Mouse (Mus musculus) lung, embryonic 14.5 days (tissue): ENCODE data around the gene Scel. TPM values are rescaled to one million over a fixed set of nuclear protein-coding genes. Genes with fewer than 3 reads are reported as not detected.

Source experiments
- ATAC-seq: fragments of 200-750 bp; cut with Nextera tagmentation; 2 replicates; pipeline ENCODE4 v1.8.0; 2017; ENCODE audit warnings: mild to moderate bottlenecking, moderate TSS enrichment, moderate library complexity; ENCODE audit not compliant: insufficient read depth
- DNase-seq: peaks from one replicate; pipeline ENCODE4 v3.0.0-alpha.2; 2015
- H3K27ac ChIP-seq: fragments of 300-500 bp; sonication (generic); 2 replicates; pipeline ENCODE4 v1.5.1; 2014; ENCODE audit warnings: low read depth, mild to moderate bottlenecking, moderate library complexity
- H3K27me3 ChIP-seq: fragments of 300-500 bp; sonication (generic); 2 replicates; pipeline ENCODE4 v1.6.1; 2014; ENCODE audit warnings: low read length, control low read depth; ENCODE audit not compliant: insufficient read depth
- H3K36me3 ChIP-seq: fragments of 300-500 bp; sonication (generic); 2 replicates; pipeline ENCODE4 v1.6.1; 2014; ENCODE audit warnings: control low read depth; ENCODE audit not compliant: insufficient read depth
- H3K4me1 ChIP-seq: fragments of 300-500 bp; sonication (generic); 2 replicates; pipeline ENCODE4 v1.6.1; 2014; ENCODE audit warnings: antibody characterized with exemption, control low read depth; ENCODE audit not compliant: insufficient read depth
- H3K4me2 ChIP-seq: fragments of 300-500 bp; sonication (generic); 2 replicates; pipeline ENCODE4 v1.6.1; 2014; ENCODE audit warnings: mild to moderate bottlenecking
- H3K4me3 ChIP-seq: fragments of 300-500 bp; sonication (generic); 2 replicates; pipeline ENCODE4 v1.5.1; 2014; ENCODE audit warnings: low read depth, low read length
- H3K9ac ChIP-seq: fragments of 300-500 bp; sonication (generic); 2 replicates; pipeline ENCODE4 v1.6.1; 2014
- H3K9me3 ChIP-seq: fragments of 300-500 bp; sonication (generic); 2 replicates; pipeline ENCODE4 v1.6.1; 2016; ENCODE audit warnings: low read depth, low read length, control low read depth
- CTCF ChIP-seq: IDR thresholded peaks from 2 replicates; pipeline ENCODE4 v1.5.1; 2016; ENCODE audit warnings: antibody characterized with exemption, low read depth
- WGBS: fragments of 180-500 bp; shearing (Covaris S2); extraction: QIAGEN DNeasy Blood & Tissue Kit; methylation state at CpG from one replicate; pipeline ENCODE4 v1.1.7; 2014; 5-methylcytosine and 5-hydroxymethylcytosine counted together
- polyA plus RNA-seq: library from polyadenylated mRNA; unstranded; fragments of >200 nt; fragmentation: Nextera tagmentation; extraction: Ambion mirVana; gene quantifications from 2 replicates; pipeline ENCODE4 v1.2.1, GENCODE M21; 2014

Gene Scel
- polyA plus RNA-seq, 1 experiment from 2014 or later: 1.9 TPM

- peak; percentile 94 for DNase-seq
- no peaks in the 10 kb centered on the region for H3K4me1 ChIP-seq
- peak; percentile 91 for TF ChIP-seq CTCF
- H3K4me2 ChIP-seq: no peak overlapping the region
- no peak overlapping the region for H3K4me3 ChIP-seq
- no peaks in the 10 kb centered on the region for H3K27me3 ChIP-seq
- WGBS: 14% methylated on average over 8 of the region's 8 CpGs
- no peak overlapping the region for H3K9ac ChIP-seq
- H3K36me3 ChIP-seq: no peaks in the 10 kb centered on the region
- ATAC-seq: peak; percentile 88
- H3K27ac ChIP-seq: no peak overlapping the region
- H3K9me3 ChIP-seq: no peaks in the 10 kb centered on the region
These were observed 37.3 kb downstream of the Scel start for GRCm38 (mm10) chr14:103550480-103550879.

- Histone ChIP-seq H3K4me2 (no peak overlapping the region), H3K9ac (no peak overlapping the region), H3K36me3 (no peaks in the 10 kb centered on the region), H3K27me3 (no peaks in the 10 kb centered on the region), H3K4me3 (no peak overlapping the region), H3K9me3 (no peaks in the 10 kb centered on the region), H3K4me1 (no peaks in the 10 kb centered on the region), H3K27ac (no peak overlapping the region)
- ATAC-seq: no peak
- 76% methylated on average over 10 of the region's 10 CpGs for WGBS
- DNase-seq: no peak
- no peak for TF ChIP-seq CTCF
These were observed 37.8 kb downstream of the Scel start for GRCm38 (mm10) chr14:103550921-103551320.

GRCm38 (mm10) chr14:103551921-103552320 is 38.8 kb downstream of the Scel start:
- ATAC-seq (no peak), DNase-seq (no peak)
- no peak overlapping the region for H3K4me3 ChIP-seq
- no peaks in the 10 kb centered on the region for H3K9me3 ChIP-seq
- H3K4me2 ChIP-seq: no peak overlapping the region
- no peaks in the 10 kb centered on the region for H3K4me1 ChIP-seq
- 73% methylated on average over 4 of the region's 4 CpGs for WGBS
- H3K36me3 ChIP-seq: no peaks in the 10 kb centered on the region
- H3K27me3 ChIP-seq: no peaks in the 10 kb centered on the region
- no peak for TF ChIP-seq CTCF
- no peak overlapping the region for H3K9ac ChIP-seq
- H3K27ac ChIP-seq: no peak overlapping the region

GRCm38 (mm10) chr14:103552379-103552778 is 39.2 kb downstream of the Scel start:
- H3K27me3 ChIP-seq: no peaks in the 10 kb centered on the region
- H3K27ac ChIP-seq: no peak overlapping the region
- H3K4me3 ChIP-seq: no peak overlapping the region
- H3K36me3 ChIP-seq: no peaks in the 10 kb centered on the region
- no peaks in the 10 kb centered on the region for H3K9me3 ChIP-seq
- no peak for ATAC-seq
- no peak overlapping the region for H3K9ac ChIP-seq
- no peaks in the 10 kb centered on the region for H3K4me1 ChIP-seq
- TF ChIP-seq CTCF: no peak
- H3K4me2 ChIP-seq: no peak overlapping the region
- WGBS: 65% methylated on average over 4 of the region's 4 CpGs
- DNase-seq: no peak

GRCm38 (mm10) chr14:103556609-103557008 is 43.5 kb downstream of the Scel start:
- H3K9me3 ChIP-seq: no peaks in the 10 kb centered on the region
- no peak overlapping the region for H3K4me3 ChIP-seq
- no peak overlapping the region for H3K27ac ChIP-seq
- H3K27me3 ChIP-seq: no peaks in the 10 kb centered on the region
- no peak for DNase-seq
- TF ChIP-seq CTCF: no peak
- H3K4me1 ChIP-seq: no peaks in the 10 kb centered on the region
- no peaks in the 10 kb centered on the region for H3K36me3 ChIP-seq
- no peak overlapping the region for H3K9ac ChIP-seq
- ATAC-seq: no peak
- 45% methylated on average over 5 of the region's 5 CpGs for WGBS
- H3K4me2 ChIP-seq: no peak overlapping the region

DNA sequence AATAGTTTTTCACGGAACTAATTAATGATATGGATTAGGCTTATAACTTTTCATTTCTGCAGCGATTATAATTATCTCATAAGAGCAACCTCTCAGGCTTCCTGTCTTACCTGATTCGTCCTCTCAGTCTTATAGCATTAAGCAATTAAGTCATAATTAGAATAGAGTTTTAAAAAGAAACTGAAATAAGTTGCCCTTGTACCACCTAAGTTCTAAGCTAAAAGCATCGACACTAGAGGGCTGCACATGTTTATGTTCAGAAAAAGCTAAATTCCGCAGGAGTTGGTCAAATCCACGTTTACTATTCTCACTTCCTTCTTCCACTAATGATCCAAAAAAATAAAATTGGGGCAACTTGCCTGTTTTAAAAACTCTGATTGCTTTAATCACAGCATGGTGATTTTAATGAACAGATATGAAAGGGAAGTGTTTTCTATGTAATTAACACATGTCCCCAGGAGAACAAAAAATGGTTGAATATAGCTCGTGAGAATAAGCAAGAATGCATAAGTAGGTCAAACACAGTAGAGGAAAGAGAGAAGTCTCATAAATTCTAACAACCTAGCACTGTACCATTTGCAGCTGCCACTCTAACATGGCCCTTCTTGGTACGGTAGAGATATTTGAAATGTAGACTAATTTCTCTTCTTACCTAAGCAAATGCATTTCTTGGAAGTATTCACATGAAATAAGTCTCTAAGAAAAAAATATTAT is 48.4 kb downstream of the Scel start:
- TF ChIP-seq CTCF: no peak
- Histone ChIP-seq H3K4me1 (no peaks in the 10 kb centered on the region), H3K27ac (no peak overlapping the region), H3K9me3 (no peaks in the 10 kb centered on the region), H3K9ac (no peak overlapping the region), H3K27me3 (no peaks in the 10 kb centered on the region), H3K36me3 (no peaks in the 10 kb centered on the region), H3K4me3 (no peak overlapping the region), H3K4me2 (no peak overlapping the region)
- DNase-seq (no peak), ATAC-seq (no peak)
- 76% methylated on average over 8 of the region's 8 CpGs for WGBS

DNA sequence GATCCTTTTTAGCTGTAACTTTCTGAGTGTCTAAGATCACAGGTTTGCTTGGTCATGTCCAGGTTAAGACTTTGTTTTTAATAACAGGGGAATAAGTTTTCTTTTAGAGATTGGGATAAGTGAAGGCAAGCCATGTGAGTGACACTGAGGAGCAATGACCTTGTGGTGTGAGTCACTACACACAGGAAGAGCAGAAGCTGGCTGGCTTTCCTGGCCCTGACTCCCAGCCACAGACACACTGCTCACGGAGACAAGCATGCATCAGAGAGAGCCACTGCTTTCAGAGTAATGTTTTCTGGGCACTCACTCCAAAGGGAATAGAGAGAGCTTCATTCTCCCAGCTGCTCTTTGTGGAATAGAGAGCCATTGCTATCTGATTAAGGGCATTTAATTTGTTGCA is 54.8 kb downstream of the Scel start:
- WGBS: 33% methylated on average over 1 of the region's 1 CpGs
- H3K4me3 ChIP-seq: no peak overlapping the region
- no peaks in the 10 kb centered on the region for H3K4me1 ChIP-seq
- no peak for TF ChIP-seq CTCF
- no peaks in the 10 kb centered on the region for H3K9me3 ChIP-seq
- no peaks in the 10 kb centered on the region for H3K27me3 ChIP-seq
- ATAC-seq (no peak), DNase-seq (no peak)
- no peaks in the 10 kb centered on the region for H3K36me3 ChIP-seq
- H3K27ac ChIP-seq: no peak overlapping the region
- H3K9ac ChIP-seq: no peak overlapping the region
- no peak overlapping the region for H3K4me2 ChIP-seq
